20 mouse cellular contexts compared by ENCODE assay signal in the genomic region with DNA sequence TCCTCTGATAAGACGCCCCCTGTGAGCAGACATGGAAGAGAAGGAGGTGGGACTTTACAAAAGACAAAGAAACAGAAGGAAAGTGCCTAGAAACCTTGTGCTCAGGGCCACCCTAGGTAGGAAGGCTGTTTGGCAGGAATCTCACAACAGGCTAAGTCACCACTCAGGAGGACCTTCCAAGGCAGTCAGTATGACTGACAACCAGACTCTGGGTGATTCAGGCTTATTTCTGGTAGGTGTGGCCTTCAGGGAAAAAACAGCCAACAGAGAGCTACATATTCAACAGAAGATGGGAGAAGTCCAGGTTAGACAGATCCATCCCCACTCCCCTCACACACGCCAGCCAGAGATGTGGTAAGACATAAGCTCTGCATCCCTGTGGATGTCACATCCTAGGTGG.
DNase-seq lines count a peak whose midpoint lies in the region; ATAC-seq lines count a peak whose summit lies in the region.
"Had no signal": no experiment of that assay in that cellular context is flagged by ENCODE, and none has a peak within 500 bp of the region (broad histone marks: within the 10 kb centered on the region; RNA-seq: fewer than 3 reads in every experiment).

No protein-coding gene starts in this region.

- no peak for ATAC-seq in limb, embryonic 13.5 days (ENCODE audit: low FRiP score, low read depth)
- no peak for ATAC-seq in megakaryocyte-erythroid progenitor cell, adult 5-6 weeks (replicated peaks; ENCODE audit: low FRiP score, low TSS enrichment, poor library complexity, severe bottlenecking)
- ATAC-seq: activated CD4-positive, CD25-positive, alpha-beta regulatory T cell, adult 4 months; forebrain, embryonic 13.5 days; forebrain, embryonic 15.5 days; forebrain, postnatal 0 days had no signal

- no peaks in the 10 kb centered on the region for H3K27me3 ChIP-seq in limb, embryonic 13.5 days
- H3K27me3 ChIP-seq in limb, embryonic 10.5 days (ENCODE audit: low read depth, poor library complexity, severe bottlenecking): no peaks in the 10 kb centered on the region
- H3K27me3 ChIP-seq: embryonic facial prominence, embryonic 12.5 days; forebrain, embryonic 13.5 days; forebrain, embryonic 15.5 days had no signal

- no peak overlapping the region for H3K27ac ChIP-seq in limb, embryonic 13.5 days
- no peak overlapping the region for H3K27ac ChIP-seq in limb, embryonic 10.5 days
- H3K27ac ChIP-seq: embryonic facial prominence, embryonic 10.5 days; embryonic facial prominence, embryonic 12.5 days; forebrain, embryonic 13.5 days; forebrain, embryonic 15.5 days had no signal

- WGBS in limb, embryonic 13.5 days: 71% methylated on average over 2 of the region's 2 CpGs
- 69% methylated on average over 2 of the region's 2 CpGs for WGBS in limb, embryonic 10.5 days

- DNase-seq in limb, embryonic 10.5 days (ENCODE audit: low spot score): no peak
- DNase-seq in thymus, postnatal 4 days: peak; percentile 21
- no peak for DNase-seq in thymus, adult 18-20 months
- peak; percentile 18 for DNase-seq in NIH3T3 (ENCODE audit: low read depth)
- DNase-seq: adrenal gland, adult 8-10 months; adrenal gland, postnatal 14 days; adrenal gland, postnatal 36 days; cerebellum, adult 11-12 months; cerebellum, adult 2 months; cerebellum, adult 9-10 months; cerebellum, postnatal 10 days; cerebellum, postnatal 25 days; forebrain, postnatal 0 days had no signal

- no peak overlapping the region for H3K4me3 ChIP-seq in limb, embryonic 13.5 days
- no peak overlapping the region for H3K4me3 ChIP-seq in limb, embryonic 10.5 days
- H3K4me3 ChIP-seq: embryonic facial prominence, embryonic 10.5 days; embryonic facial prominence, embryonic 12.5 days; forebrain, embryonic 13.5 days; forebrain, embryonic 15.5 days had no signal

- no peak overlapping the region for H3K4me2 ChIP-seq in limb, embryonic 13.5 days (replicated peaks)
- H3K4me2 ChIP-seq: embryonic facial prominence, embryonic 12.5 days; forebrain, embryonic 13.5 days; forebrain, embryonic 15.5 days had no signal

- 0 out of 2 replicates have a peak, but pooled peaks cover 3% of the 10 kb centered on the region for H3K4me1 ChIP-seq in limb, embryonic 13.5 days
- no peaks in the 10 kb centered on the region; the same call in 1 of the 2 replicates for H3K4me1 ChIP-seq in limb, embryonic 10.5 days
- H3K4me1 ChIP-seq: embryonic facial prominence, embryonic 12.5 days; forebrain, embryonic 13.5 days; forebrain, embryonic 15.5 days had no signal

- H3K9me3 ChIP-seq in limb, embryonic 13.5 days: no peaks in the 10 kb centered on the region
- no peaks in the 10 kb centered on the region for H3K9me3 ChIP-seq in limb, embryonic 10.5 days (replicated peaks)
- H3K9me3 ChIP-seq: embryonic facial prominence, embryonic 10.5 days; embryonic facial prominence, embryonic 12.5 days; forebrain, embryonic 13.5 days; forebrain, embryonic 15.5 days had no signal

- H3K9ac ChIP-seq in limb, embryonic 13.5 days: 0 out of 2 replicates have a peak overlapping the region, but pooled peaks have one; percentile 25
- H3K9ac ChIP-seq: embryonic facial prominence, embryonic 12.5 days; forebrain, embryonic 13.5 days; forebrain, embryonic 15.5 days; forebrain, postnatal 0 days had no signal

- H3K36me3 ChIP-seq in limb, embryonic 13.5 days: no peaks in the 10 kb centered on the region
- H3K36me3 ChIP-seq in limb, embryonic 10.5 days: peaks cover 7% of the 10 kb centered on the region; the same call in 1 of the 2 replicates
- H3K36me3 ChIP-seq: embryonic facial prominence, embryonic 12.5 days; forebrain, embryonic 15.5 days had no signal

Comparison
In these comparisons a context has a peak if more than half of its experiments do, and no peak if none do; other contexts are left out.
1. DNase-seq: peak in thymus, postnatal 4 days (single experiment) and NIH3T3 (single experiment); none in limb, embryonic 10.5 days (single experiment) and thymus, adult 18-20 months (0 of 2).